Mouse (Mus musculus) splenic B cell, adult 2 months (primary cell): ENCODE data around the gene Car2.
A peak's percentile ranks its signal among the peaks of the same experiment; 100 is the strongest.

Experiments used
- DNase-seq: peaks from one replicate; pipeline ENCODE4 v3.0.0-alpha.2; 2011; ENCODE audit warnings: low read depth, low spot score
- H3K27me3 ChIP-seq: 2 replicates; pipeline ENCODE4 v1.6.1; 2012; ENCODE audit warnings: mild to moderate bottlenecking, low read length, moderate library complexity, mixed read lengths; ENCODE audit not compliant: control insufficient read depth, poor library complexity, insufficient read depth, severe bottlenecking
- H3K36me3 ChIP-seq: 2 replicates; pipeline ENCODE4 v1.6.1; 2012; ENCODE audit warnings: mild to moderate bottlenecking, low read length, moderate library complexity, mixed read lengths; ENCODE audit not compliant: control insufficient read depth, poor library complexity, insufficient read depth, severe bottlenecking

Car2 gene

DNA sequence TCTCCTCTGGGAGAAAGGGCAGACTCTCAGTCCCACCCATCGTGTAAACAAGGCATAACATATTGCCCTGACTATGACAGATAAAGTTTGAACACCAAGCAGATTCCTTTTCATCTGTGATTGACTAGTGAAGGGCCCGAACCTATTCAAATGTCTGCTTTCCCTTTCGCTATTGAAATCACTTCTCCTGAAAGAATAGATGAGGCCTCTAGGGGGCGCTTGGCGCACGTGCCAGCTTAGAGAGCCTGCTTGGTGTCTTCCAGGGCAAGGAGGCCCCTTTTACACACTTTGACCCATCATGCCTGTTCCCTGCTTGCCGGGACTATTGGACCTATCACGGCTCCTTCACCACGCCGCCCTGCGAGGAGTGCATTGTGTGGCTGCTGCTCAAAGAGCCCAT, 16.3 kb upstream of the Car2 start:
- no peaks in the 10 kb centered on the region for H3K36me3 ChIP-seq
- peak; percentile 91 for DNase-seq
- H3K27me3 ChIP-seq = no peaks in the 10 kb centered on the region

GRCm38 (mm10) chr3:14870528-14870927, 15.5 kb upstream of the Car2 start:
- no peaks in the 10 kb centered on the region for H3K27me3 ChIP-seq
- DNase-seq = no peak
- no peaks in the 10 kb centered on the region for H3K36me3 ChIP-seq

DNA sequence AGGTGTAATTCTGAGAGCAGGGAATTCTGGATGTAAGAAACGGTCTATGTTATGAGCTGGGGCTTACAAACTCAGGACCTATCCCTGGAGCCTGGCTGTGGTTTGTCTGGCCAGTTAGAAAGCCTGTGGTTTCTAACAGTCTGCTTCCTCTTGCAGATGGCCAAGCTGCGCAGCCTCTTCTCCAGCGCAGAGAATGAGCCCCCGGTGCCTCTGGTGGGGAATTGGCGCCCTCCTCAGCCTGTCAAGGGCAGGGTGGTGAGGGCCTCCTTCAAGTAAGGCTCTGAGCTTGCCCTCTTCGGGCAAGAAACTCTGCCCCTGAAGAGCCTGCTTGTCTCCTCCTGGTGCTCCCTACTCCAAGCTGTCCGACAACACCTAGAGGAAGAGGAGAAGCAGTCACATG, 14.7 kb upstream of the Car2 start:
- Histone ChIP-seq H3K36me3 (no peaks in the 10 kb centered on the region), H3K27me3 (no peaks in the 10 kb centered on the region)
- DNase-seq = peak; percentile 51

- no peaks in the 10 kb centered on the region for H3K27me3 ChIP-seq
- DNase-seq = peak; percentile 87
- no peaks in the 10 kb centered on the region for H3K36me3 ChIP-seq
Measured at GRCm38 (mm10) chr3:14874402-14875040, 11.6 kb upstream of the Car2 start.

- Histone ChIP-seq H3K36me3 (no peaks in the 10 kb centered on the region), H3K27me3 (no peaks in the 10 kb centered on the region)
- peak; percentile 72 for DNase-seq
Measured at GRCm38 (mm10) chr3:14876325-14876918, 9.7 kb upstream of the Car2 start.

- DNase-seq = no peak
- Histone ChIP-seq H3K27me3 (no peaks in the 10 kb centered on the region), H3K36me3 (no peaks in the 10 kb centered on the region)
Measured at GRCm38 (mm10) chr3:14877251-14877909, 8.7 kb upstream of the Car2 start.

DNA sequence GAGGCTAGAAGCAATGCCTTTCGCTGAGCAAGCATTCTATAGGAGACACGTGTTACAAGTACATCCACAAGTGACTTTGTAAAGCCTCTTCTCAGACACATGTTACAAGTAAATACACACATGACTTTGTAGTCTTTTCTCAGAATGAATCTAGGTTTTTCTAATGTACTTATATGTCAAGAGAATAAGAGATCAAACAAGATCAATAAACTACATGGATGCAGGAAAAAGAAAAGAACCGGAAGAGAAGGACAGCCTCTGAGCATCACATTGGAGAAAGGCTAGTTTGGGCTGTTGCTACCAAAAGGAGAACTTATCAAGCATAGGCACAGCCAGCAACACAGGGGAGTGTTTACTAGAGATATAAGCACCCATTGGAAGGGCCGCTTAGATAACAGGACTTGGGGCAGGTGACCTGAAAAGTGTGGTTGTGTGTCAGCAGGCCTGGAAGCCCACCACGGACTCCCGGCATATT, 7.3 kb upstream of the Car2 start:
- Histone ChIP-seq H3K36me3 (no peaks in the 10 kb centered on the region), H3K27me3 (no peaks in the 10 kb centered on the region)
- no peak for DNase-seq

DNA sequence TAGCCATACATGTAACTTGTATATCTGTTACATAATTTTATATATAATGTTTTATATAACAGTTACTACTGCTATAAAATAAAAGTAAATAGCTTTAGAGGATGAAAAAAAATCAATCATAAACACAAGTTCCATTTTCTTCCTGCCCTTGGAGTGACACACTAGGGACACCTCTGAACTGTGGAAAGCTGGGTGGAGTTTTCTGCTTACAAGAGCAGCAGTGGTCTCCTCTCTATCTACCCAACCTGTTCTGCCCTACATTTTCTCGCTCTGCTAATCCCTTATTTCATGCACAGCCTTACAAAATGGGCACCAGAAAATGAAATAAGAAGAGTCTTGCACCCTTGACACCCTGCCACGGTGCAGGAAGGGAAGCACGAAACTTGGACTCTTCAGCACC, 6.8 kb upstream of the Car2 start:
- Histone ChIP-seq H3K36me3 (no peaks in the 10 kb centered on the region), H3K27me3 (no peaks in the 10 kb centered on the region)
- DNase-seq = no peak

DNA sequence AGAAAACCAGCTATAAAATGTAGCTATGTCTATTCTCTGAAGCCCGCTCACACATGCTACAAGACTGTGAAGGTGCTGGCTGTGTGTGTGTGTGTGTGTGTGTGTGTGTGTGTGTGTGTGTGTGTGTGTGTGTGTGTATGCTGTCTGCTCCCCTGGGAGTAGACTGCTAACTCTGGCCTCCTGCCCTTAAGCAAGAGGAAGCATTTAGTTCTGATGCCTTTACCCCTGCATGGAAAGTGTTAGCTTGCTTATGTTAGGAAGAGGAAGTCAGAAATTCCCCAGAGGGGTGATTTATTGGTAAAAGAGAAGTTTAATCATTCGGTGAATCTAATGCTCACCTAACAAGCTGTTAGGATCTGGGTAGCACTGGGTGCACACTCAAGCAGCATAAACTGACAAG, 5.8 kb upstream of the Car2 start:
- no peaks in the 10 kb centered on the region for H3K36me3 ChIP-seq
- peak; percentile 93 for DNase-seq
- H3K27me3 ChIP-seq = no peaks in the 10 kb centered on the region

DNA sequence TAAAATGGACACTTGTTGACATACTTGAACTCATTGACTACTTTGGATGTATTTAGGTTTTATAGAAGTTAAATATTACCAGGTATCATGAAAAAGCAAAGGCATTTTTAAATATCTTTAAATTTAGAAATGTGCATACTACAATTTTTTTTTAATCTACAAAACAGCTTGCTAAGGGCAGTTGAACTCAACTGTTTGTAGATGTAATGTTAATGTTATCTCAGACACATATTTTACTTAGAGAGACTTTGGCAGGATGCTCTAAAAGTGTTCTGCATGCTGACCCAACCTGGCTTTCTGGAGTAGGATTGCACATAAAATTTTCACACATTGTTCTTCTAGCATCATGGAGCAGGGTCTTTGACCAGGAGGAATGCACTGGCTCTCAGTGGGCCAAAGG, 4.1 kb upstream of the Car2 start:
- no peaks in the 10 kb centered on the region for H3K36me3 ChIP-seq
- DNase-seq = no peak
- H3K27me3 ChIP-seq = no peaks in the 10 kb centered on the region

DNA sequence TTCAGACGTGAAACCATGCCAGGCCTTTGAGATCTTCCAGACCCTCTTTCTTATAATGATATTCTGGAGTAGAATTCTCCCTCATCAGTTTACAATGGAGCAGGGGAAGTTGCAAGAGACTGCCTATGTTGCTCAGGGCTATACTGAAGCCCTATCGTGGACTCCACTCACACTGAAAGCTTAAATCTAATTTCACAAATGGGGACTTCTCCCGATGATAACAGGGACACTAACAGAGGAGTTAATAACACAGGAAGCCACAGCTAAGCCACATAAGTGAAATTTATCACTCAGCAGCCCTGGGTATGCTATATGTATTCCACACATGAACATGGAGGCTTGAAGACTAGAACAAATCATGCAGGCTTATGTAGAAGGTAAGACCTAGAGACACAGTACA, 3.3 kb upstream of the Car2 start:
- Histone ChIP-seq H3K36me3 (no peaks in the 10 kb centered on the region), H3K27me3 (no peaks in the 10 kb centered on the region)
- DNase-seq = no peak

- no peak for DNase-seq
- Histone ChIP-seq H3K27me3 (no peaks in the 10 kb centered on the region), H3K36me3 (no peaks in the 10 kb centered on the region)
Measured at GRCm38 (mm10) chr3:14884826-14885225, 1.2 kb upstream of the Car2 start.

GRCm38 (mm10) chr3:14887134-14887666, 1.1 kb downstream of the Car2 start:
- no peaks in the 10 kb centered on the region for H3K36me3 ChIP-seq
- DNase-seq = peak; percentile 55

GRCm38 (mm10) chr3:14887686-14888295, 1.7 kb downstream of the Car2 start:
- no peak for DNase-seq
- H3K36me3 ChIP-seq = no peaks in the 10 kb centered on the region

More at GRCm38 (mm10) chr3:14887134-14887666, 1.1 kb downstream of the Car2 start:
- H3K27me3 ChIP-seq = no peaks in the 10 kb centered on the region

GRCm38 (mm10) chr3:14888549-14888948, 2.5 kb downstream of the Car2 start:
- Histone ChIP-seq H3K27me3 (no peaks in the 10 kb centered on the region), H3K36me3 (no peaks in the 10 kb centered on the region)
- DNase-seq = no peak

More at GRCm38 (mm10) chr3:14887686-14888295, 1.7 kb downstream of the Car2 start:
- H3K27me3 ChIP-seq = no peaks in the 10 kb centered on the region
